Mouse (Mus musculus): ENCODE data around the gene Apbb2.

Apbb2 gene

DNA sequence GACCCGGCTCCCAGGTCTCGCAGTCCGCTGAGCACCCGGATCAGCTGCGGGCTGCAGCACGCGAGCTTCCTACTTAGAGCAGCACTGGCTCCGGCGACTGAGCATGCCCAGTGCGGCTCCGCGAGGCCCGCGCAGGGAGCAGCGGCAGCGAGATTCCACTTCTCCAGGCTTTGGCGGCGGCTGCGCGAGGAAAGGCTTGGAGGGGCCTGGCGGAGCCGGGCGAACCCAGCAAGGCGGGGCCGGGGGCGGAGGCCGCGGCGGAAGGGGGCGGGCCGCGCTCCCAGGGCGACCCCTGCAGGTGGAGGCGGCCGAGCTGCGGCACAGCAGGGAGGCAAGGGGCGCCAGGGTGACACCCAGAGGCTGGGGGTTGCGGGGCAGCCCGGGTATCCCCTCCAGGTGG, at the start of gene Apbb2:
TSS of gene Apbb2 (minus strand) at position 188 of the 400 bp plus-strand sequence.
- peak; percentile 95 for DNase-seq (ENCODE audit: low spot score)

DNA sequence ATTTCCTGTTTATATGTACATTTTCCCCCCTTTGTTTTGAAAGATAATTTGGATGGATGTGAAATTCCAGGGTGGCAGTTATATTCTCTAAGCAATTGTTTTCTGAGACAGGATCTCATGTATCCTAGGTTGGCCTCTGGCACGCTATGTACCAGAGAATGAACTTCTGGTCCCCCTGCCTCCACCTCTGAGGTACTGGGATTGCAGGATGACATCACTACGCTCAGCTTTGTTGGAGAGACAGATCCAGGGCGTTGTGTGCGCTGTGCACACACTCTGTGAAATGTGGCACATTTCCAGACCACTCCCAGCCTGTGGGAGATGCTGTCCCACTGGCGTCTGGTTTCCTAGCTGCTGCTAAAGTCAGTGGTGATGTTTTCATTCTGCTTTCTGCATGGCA, 35.6 kb upstream of the Apbb2 start:
- DNase-seq (ENCODE audit: low spot score), result no peak

DNA sequence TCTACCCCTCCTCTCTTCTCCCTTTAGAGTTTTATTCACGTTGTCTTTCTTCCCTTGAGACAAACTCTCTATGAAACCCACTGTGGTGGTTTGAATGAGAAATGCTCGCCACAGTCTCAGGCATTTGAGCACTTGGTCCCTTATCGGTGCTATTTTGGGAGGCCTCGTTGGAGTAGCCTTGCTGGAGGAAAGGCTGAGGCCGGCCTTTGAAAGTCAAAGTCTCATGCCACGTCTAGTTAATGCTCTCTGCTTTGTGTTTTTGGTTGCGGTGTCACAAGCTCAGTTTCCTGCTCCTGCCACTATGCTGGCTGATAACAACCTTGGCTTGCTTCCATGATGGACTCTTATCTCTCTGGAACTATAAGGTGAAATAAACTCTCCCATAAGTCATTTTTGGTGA, 28.9 kb upstream of the Apbb2 start:
- no peak for DNase-seq (ENCODE audit: low spot score)

DNA sequence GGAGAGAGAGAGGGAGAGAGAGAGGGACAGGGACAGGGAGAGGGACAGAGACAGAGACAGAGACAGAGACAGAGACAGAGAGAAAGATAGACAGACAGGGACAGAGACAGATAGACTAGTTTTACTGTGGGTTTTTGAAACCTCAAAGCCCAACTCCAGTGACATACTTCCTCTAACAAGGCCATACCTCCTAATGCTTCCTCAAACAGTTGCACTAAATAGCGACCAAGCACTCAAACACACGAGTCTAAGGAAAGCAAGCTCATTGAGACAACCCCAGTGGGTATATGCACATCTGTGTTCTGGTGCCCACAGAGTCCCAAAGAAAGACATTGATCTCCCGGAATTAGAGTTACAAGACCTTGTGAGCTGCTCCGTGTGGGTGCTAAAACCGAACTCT, 24.7 kb upstream of the Apbb2 start:
- no peak for DNase-seq (ENCODE audit: low spot score)

DNA sequence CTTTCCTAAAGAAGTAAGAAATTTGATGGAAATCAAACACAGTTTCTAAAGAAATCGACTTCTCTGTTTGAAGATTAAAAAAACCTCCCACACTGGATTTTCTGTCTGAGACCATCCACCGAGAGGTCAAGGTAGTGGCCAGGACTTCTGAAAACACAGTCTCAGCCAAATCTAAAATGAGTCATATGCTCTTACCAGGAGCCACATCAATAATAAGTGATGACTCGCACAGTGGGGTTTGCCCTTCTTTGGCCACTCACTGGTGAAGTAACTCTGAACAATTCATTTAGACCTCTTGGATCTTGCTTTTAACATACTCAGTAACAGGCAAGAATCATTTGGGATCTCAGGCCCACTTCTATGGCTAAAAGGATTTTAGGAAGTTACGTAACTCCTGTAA, 23.6 kb upstream of the Apbb2 start:
- no peak for DNase-seq (ENCODE audit: low spot score)

DNA sequence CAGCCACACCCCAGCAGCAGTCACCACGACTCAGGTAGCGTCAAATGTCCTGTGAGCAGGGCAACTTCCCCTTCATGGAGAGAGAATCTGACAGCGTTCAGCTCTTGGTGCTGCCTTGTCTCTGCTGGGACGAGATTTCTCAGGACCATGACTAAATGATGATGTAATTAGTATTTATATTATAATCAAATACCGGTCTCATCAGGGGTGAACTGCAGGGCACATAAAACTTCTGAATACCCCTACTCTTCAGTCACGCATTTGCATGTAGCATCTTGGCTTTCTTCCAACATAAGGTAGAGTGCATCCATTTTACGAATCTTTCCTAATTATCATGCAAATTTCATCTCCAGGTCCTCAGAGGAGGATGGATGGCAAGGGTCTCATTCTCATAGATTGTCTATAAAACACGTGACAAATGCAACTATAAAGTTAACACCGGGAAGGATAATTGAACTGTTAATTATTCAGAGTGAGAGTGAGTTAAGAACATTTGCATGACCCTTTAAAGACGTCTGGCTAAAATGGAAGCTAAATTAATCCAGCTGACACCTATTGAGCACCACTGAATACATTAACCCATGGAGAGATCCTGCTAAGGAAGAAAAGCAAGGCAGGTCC, 17.0 kb upstream of the Apbb2 start:
- DNase-seq (ENCODE audit: low spot score), result no peak

DNA sequence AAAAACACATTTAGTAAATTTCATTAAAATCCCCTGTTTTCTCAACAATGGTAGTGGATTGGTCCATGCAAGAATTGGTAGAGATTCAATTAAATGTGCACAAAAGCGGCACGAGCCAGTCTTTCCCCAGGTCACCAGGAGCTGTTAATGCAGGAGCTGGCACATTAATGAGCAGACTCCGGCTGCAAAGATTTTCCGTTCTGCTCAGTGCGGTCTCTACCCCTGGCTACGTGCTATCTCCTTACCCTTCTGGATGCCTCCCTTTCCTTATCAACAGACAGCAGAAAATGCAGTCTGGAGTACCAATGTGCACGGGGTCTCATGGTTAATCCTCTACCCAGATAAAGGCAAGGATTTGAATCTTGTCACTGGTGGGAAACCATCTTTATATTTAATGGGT, 9.2 kb upstream of the Apbb2 start:
- no peak for DNase-seq (ENCODE audit: low spot score)

DNA sequence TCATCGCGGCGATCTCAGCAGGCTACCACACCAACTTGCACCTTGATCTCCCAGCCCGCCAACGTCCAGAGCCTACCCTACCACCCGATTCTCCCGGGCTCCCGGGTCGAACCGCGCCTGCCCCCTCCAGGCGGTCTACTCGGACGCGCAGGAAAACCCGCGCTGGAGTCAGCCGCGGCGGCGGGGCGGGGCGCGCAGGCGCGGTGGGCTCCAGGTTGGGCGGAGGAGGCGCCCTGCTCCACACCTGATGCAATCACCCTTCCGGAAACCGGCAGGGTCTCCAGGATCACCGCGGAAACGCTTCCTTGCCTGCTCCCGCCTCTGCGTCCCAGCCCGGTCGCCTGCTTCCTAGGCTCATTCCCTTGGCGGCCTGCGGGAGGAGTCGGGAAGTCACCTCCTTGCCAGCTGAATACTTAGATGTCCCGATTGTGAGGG, 1.6 kb upstream of the Apbb2 start:
- DNase-seq (ENCODE audit: low spot score), result peak; percentile 91

DNA sequence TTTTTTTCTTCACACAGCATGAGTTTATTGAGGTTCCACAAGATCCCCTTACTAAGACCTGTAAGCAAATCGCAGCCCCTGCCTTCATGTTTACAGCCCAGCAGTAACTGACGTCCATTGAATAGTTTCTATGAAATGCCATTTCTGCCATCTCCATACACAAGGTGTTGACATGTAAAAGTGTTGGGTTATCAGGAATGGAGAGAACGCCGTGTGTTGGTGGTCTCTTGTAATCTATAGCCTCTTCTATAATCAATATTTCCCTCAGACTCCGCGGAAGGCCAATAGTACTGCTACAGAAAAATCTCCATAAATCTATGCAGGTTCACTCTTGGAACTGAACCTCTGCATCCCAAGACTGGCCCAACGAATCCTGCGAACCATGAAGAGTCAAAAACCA, 1.1 kb upstream of the Apbb2 start:
- no peak for DNase-seq (ENCODE audit: low spot score)

DNA sequence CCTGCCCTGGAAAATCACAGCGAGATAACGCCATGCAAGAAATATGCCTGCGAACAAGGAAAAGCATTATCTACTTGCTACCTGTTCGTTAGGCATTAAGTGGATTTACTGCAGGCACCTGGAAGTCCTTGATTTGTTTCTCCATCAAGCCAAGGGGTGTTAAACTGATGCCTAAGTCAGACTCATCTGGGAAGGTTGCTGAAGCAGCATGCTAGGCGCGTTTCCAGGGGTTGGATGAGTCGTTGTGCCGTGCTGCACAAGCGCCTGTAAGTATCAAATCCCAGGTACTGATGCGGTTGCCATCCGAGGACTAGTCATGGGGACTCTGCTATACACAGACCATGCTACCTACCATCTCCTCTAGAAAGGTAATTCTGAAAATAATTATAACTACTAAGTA, 611 bp upstream of the Apbb2 start:
- DNase-seq (ENCODE audit: low spot score), result no peak

DNA sequence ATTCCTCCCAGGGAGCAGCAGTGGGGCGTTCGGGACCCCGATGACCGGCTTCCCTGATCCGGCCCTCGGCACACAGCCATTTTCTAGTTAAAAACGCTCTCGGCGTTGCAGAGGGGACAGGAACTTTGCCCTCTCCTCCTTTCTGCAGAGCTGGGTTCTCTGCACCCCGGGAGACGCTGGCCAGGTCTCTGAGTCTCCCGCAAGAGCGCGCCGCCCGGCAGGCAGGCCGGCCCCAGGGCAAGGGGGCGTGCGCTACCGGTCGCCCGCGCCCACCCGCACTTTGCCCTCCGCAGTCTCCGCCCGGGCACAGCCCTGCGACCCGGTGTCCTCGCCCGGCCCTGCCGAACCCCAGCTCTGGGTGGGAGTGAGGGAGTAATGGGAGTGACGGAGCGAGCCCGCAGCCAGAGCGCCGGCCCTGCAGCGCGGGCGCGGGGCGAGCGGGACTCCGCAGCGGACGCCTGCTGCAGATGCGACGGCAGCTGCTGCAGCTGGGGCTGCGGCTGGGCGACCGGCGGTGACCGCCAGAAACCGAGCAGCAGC, 593 bp downstream of the Apbb2 start:
- DNase-seq (ENCODE audit: low spot score), result peak; percentile 38

DNA sequence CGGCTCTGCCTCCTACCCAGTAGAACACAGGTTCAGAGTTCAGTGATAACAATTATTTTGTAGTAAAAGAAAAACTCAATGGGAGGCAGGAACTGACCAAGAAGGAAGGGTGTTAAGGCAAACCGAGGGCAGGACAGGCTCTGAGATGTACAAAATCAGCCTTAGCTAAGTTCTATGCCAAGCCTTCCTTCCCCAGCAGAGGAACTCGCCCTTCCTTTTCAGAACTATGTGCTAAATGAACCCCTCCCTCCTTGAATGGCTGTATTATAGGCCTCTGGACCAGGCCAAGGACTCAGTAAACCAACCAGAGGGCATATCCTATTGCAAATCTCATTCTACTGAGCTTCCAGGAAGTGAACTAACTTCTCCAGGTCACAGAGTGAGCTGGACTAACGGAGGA, 3.6 kb downstream of the Apbb2 start:
- DNase-seq (ENCODE audit: low spot score), result no peak

DNA sequence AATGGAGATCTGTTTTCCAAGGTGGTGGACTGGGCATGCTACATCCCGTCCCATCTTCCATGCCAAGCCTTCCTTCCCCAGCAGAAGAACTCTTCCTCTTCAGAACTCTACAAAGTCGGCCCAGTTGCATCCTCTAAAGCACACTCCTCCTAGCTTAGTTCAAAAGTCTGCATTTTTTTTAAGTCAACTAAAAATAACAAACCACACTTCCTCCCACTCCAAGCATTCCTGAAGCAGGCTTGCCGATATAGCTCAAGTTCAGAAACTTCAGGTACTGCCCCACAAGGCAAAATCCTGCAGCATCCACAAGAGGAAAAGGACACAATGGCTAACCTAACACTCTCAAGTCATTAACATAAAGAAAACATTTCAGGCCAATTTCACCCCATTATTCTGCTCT, 4.9 kb downstream of the Apbb2 start:
- DNase-seq (ENCODE audit: low spot score), result no peak

DNA sequence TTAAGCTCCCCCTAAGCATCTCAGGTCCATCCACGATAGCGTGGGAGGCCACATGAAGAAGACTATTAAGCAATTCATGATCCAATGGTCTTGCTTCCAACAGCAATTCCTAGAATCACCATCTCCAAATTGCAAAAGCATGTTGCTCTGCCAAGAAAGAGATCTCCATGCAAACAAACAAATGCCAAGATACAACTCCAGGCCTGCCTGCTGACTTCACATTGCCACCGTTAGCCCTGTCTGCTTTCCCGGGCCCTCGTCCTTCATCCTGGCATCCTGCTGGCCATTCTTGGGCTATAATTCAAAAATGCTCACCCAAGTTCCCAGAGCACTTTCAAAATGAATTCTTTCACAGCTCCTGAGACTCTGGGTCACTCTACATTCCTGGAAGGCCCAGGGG, 5.6 kb downstream of the Apbb2 start:
- no peak for DNase-seq (ENCODE audit: low spot score)

DNA sequence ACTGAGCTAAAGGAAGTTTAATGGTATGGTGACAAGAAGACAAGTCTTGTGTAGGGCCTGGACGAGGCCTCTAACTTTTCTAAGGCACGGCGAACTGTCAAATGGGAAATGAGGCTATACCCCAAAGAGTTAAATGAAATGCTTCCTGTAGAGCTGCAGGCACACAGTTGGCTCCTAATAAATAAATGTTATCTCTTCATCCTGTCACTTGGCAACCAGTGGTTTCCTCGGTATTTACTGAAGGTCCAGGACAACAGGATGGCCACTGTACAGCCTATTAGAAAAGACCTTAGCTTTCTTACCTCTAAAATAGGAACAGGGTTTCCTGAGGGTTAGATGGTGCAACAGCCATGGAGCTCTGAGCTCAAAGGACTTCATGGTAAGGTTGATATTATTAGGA, 6.7 kb downstream of the Apbb2 start:
- no peak for DNase-seq (ENCODE audit: low spot score)

DNA sequence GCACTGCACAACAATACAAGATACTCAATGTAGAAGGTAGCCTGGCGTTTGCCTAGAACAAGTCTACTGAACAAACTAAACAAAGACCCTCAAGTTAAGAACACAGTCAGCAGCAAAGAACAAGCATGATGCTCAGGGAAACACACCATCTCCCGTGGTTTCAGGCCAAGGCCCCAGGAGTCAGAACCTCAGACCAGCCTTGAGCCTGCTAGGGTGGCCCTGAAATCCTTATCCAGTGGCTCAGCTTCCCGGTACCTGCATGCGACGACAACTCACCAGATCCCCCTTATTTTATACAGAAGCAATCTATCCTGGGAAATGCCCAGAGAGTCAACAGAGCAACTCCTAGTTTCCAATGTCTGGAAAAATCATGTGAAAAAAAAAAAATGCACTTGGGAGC, 7.2 kb downstream of the Apbb2 start:
- DNase-seq (ENCODE audit: low spot score), result no peak

DNA sequence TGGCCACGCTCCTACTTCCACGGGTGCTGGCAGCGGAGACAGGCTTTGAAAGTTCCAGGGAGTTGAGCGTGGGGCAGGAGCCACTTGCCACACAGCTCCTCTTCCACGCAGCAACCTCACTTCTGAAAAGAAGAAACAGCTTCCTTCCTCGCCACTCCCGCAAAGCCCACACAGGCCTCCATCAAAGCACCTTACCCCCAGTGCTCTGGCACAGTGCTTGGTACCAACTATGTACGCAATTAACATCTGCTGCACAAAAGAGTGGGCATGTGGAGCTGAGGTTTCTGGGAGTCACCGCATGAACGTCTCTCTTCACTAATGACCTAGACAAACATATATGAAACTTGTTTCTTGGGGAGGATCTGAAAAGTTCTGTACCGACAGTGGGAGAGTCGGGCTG, 8.3 kb downstream of the Apbb2 start:
- no peak for DNase-seq (ENCODE audit: low spot score)

DNA sequence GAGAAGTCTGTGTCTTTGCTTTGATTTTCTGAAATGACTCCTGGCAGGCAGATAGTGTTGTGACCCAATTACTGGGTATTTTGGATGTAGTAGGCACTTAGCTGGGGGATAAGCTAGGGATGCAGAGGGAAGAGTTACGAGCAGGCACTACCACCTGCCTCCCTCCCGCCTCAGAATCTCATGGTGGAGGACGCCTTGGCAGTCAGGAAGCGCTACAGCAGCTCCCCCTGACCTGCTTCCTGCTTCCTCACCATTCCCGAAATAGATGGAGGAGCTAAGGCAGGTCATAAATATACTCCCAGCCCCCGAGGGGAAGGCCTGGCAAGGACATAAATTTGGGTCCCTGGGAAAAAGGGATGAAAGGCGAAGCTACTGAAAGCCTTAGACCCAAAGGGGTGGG, 9.3 kb downstream of the Apbb2 start:
- no peak for DNase-seq (ENCODE audit: low spot score)

DNA sequence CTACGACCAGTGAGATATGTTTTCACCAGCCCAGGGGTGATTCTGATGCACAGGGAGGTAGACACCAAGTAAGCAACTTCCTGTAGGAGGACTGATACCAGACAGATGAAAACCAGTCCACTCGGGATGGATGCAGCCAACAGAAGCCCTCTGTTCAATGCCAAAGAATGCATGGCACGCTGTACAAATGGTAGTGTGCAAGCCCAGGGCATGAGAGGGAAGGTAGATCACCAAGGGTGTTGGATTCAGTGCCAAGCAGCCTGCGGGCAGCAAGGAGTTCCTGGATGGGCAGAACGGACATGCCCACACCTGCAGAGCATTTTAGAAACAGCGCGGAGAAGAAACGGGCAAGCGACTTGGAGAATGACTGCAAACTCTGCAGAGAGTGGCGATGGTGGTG, 10.8 kb downstream of the Apbb2 start:
- DNase-seq (ENCODE audit: low spot score), result no peak

DNA sequence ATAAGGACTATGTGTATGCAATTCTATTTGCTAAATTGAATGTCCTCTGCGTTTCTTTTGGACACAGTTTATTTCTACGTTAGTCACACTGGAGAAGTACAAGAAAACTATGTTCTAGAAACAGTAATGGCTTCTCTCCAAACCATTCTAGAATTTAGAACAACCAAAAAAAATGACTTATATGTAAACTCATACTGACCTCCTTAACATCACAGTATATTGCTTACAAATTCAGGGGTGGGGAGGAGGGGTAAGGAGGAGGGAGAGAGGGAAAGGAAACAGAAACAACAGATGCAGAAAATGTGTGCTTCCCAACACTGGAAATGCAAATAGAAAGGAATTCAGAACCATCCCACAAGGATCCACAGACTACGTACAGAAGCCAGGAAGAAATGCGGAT, 11.4 kb downstream of the Apbb2 start:
- no peak for DNase-seq (ENCODE audit: low spot score)

DNA sequence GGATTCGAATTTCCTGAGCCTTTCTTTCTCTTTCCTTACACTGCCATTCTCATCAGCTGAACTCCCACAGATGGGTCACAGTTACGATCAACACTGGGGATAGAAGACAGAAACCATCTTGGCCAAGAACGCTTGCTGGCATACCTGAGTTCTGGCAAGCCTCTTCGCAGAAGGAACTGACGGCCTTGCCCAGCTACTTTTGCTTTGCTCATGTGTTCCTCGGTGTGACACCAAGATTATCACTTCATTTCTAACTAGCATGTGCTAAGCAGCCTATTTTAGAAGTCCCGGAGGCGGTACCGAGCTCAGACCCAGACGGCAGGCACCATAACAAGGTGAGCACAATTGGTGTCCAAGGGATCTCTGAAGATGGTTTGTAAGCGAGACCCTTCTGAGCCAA, 12.9 kb downstream of the Apbb2 start:
- no peak for DNase-seq (ENCODE audit: low spot score)

DNA sequence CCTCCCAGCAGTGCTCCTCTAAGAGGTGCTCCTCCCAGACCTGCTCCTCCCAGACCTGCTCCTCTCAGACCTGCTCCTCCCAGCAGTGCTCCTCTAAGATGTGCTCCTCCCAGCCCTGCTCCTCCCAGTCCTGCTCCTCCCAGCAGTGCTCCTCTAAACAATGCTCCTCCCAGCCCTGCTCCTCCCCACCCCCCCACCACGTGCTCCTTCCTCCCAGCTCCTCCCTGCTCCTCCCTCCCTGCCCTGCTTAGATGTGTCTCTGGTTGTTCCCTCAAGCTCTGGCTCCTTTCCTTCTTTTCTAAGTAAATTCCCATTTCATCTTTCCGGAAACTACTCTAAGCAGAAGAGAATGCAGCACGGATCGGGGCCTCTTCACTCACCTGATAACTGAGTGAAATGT, 14.2 kb downstream of the Apbb2 start:
- no peak for DNase-seq (ENCODE audit: low spot score)

DNA sequence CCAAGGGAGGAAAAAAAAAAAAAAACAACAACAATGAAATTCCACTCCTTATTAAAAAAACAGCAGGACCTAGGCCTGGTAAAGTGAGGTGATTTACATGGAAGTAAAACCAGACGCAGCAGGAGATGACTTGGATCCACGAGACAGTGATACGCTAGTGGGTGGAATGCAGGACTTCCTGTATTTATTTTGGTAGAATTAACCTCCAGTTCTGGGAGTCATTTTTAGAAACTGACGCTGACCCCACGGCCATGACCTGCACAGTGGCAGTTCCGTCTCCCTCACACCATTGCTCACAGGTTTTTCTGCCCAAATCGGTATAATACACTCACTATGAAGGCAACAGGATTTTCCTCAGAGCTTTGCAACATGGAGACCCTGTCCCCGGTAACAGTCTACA, 14.8 kb downstream of the Apbb2 start:
- DNase-seq (ENCODE audit: low spot score), result no peak

DNA sequence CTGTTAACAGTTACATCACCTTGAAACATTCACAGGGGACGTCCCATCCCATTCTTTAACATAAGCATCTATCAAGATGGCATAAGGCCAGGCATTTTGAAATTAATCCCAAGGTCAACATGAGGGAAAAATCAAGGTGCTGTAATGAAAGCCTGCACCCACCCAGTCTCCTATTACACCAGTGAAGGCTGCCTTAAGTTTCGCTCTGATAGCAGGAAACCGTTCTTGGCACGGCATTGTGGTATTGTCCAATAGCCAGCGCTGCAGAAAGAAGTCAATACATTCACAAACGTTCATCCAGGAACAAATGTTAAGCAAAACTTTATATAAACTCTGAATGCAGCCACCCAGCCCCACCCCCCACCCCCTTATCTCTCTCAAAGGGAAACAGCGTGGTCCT, 15.4 kb downstream of the Apbb2 start:
- no peak for DNase-seq (ENCODE audit: low spot score)
